Mouse (Mus musculus) liver, embryonic 14.5 days (tissue): ENCODE results near the gene Tyrobp. TPM values are rescaled to one million over a fixed set of nuclear protein-coding genes. Genes with fewer than 3 reads are reported as not detected.
A peak's percentile ranks its signal among the peaks of the same experiment; 100 is the strongest.

Experiments used
- ATAC-seq: fragments of 200-750 bp; cut with Nextera tagmentation; 2 replicates; pipeline ENCODE4 v1.8.0; 2017; ENCODE audit warnings: moderate number of reproducible peaks, mild to moderate bottlenecking, moderate library complexity; ENCODE audit not compliant: insufficient read depth
- DNase-seq, 3 experiments: peaks; one replicate each; pipeline ENCODE4 v3.0.0-alpha.2; 2012 to 2013; ENCODE audit warnings: low read depth in 3 of 3, low spot score in 3 of 3
- H3K27ac ChIP-seq: fragments of 300-500 bp; sonication (generic); 2 replicates; pipeline ENCODE4 v1.5.1; 2014; ENCODE audit warnings: moderate library complexity, mild to moderate bottlenecking, control low read depth, inconsistent platforms
- H3K27me3 ChIP-seq: fragments of 300-500 bp; sonication (generic); 2 replicates; pipeline ENCODE4 v1.6.1; 2014; ENCODE audit warnings: mild to moderate bottlenecking, low read length, moderate library complexity; ENCODE audit not compliant: control insufficient read depth, insufficient read depth
- H3K36me3 ChIP-seq: fragments of 300-500 bp; sonication (generic); replicated peaks from 2 replicates; pipeline ENCODE4 v1.6.1; 2014; ENCODE audit warnings: low read depth; ENCODE audit not compliant: control insufficient read depth, insufficient read depth
- H3K4me1 ChIP-seq, 2 experiments: fragments of 200-500 bp in 1 of 2; fragments of 300-500 bp in 1 of 2; sonication (generic) in 1 of 2; replicated peaks; 2 replicates each; pipeline ENCODE4 v1.6.1; 2012 to 2014; ENCODE audit warnings: antibody characterized with exemption in 1 of 2, inconsistent platforms in 1 of 2, low read length in 1 of 2; ENCODE audit not compliant: control insufficient read depth in 2 of 2, insufficient read depth in 2 of 2
- H3K4me2 ChIP-seq: fragments of 300-500 bp; sonication (generic); 2 replicates; pipeline ENCODE4 v1.6.1; 2014; ENCODE audit warnings: low read depth, mild to moderate bottlenecking, control low read depth, moderate library complexity
- H3K4me3 ChIP-seq, 2 experiments: fragments of 200-500 bp in 1 of 2; fragments of 300-500 bp in 1 of 2; sonication (generic) in 1 of 2; 2 replicates each; pipeline ENCODE4 v1.5.1; 2012 to 2014; ENCODE audit warnings: low read depth in 2 of 2, low read length in 2 of 2, mild to moderate bottlenecking in 2 of 2, control low read depth in 1 of 2, inconsistent platforms in 1 of 2, moderate library complexity in 1 of 2; ENCODE audit not compliant: insufficient read depth in 1 of 2
- H3K9ac ChIP-seq: fragments of 300-500 bp; sonication (generic); replicated peaks from 2 replicates; pipeline ENCODE4 v1.6.1; 2014; ENCODE audit warnings: mild to moderate bottlenecking, control low read depth, moderate library complexity
- H3K9me3 ChIP-seq: fragments of 300-500 bp; sonication (generic); 2 replicates; pipeline ENCODE4 v1.6.1; 2016; ENCODE audit warnings: low read length, mixed read lengths; ENCODE audit not compliant: control insufficient read depth
- CTCF ChIP-seq: IDR thresholded peaks from 2 replicates; pipeline ENCODE4 v1.5.1; 2016; ENCODE audit warnings: antibody characterized with exemption, low read depth, control low read depth
- EP300 ChIP-seq: IDR thresholded peaks from 2 replicates; pipeline ENCODE4 v1.6.1; 2016; ENCODE audit warnings: antibody characterized with exemption, low read depth
- WGBS: fragments of 180-500 bp; shearing (Covaris S2); extraction: QIAGEN DNeasy Blood & Tissue Kit; methylation state at CpG from one replicate; pipeline ENCODE4 v1.1.7; 2014; ENCODE audit not compliant: insufficient replicate concordance; 5-methylcytosine and 5-hydroxymethylcytosine counted together
- polyA plus RNA-seq, 2 experiments: library from polyadenylated mRNA; depleted of rRNA in 1 of 2; stranded (reverse) in 1 of 2; unstranded in 1 of 2; fragments of >200 nt; fragmentation: Nextera tagmentation in 1 of 2; extraction: Ambion mirVana in 1 of 2; gene quantifications; 2 replicates each; pipeline versions ENCODE4 v1.2.1 to v1.2.3; 2012 to 2014

Tyrobp gene
- polyA plus RNA-seq, 2 experiments, result 78.3 to 113 TPM

- Histone ChIP-seq H3K27ac (no peak overlapping the region), H3K9me3 (no peaks in the 10 kb centered on the region), H3K27me3 (peaks cover 10% of the 10 kb centered on the region), H3K4me2 (no peak overlapping the region), H3K9ac (no peak overlapping the region), H3K4me1 (no peaks in the 10 kb centered on the region; a peak in 1 of 4 replicates), H3K4me3 (no peak overlapping the region), H3K36me3 (no peaks in the 10 kb centered on the region)
- WGBS, result 52% methylated on average over 13 of the region's 13 CpGs
- ATAC-seq (no peak), DNase-seq (no peak)
- TF ChIP-seq EP300 (no peak), CTCF (no peak)
These were observed 26.2 kb downstream of the Tyrobp start for GRCm38 (mm10) chr7:30439734-30440133.

GRCm38 (mm10) chr7:30440697-30441096, 27.1 kb downstream of the Tyrobp start:
- no peak for TF ChIP-seq EP300
- TF ChIP-seq CTCF, result peak; percentile 86
- H3K4me1 ChIP-seq, result no peaks in the 10 kb centered on the region; a peak in 1 of 4 replicates
- no peaks in the 10 kb centered on the region for H3K9me3 ChIP-seq
- H3K4me2 ChIP-seq, result no peak overlapping the region
- ATAC-seq (no peak), DNase-seq (no peak)
- no peak overlapping the region for H3K4me3 ChIP-seq
- H3K36me3 ChIP-seq, result no peaks in the 10 kb centered on the region
- 25% methylated on average over 4 of the region's 5 CpGs for WGBS
- H3K27me3 ChIP-seq, result peaks cover 20% of the 10 kb centered on the region
- no peak overlapping the region for H3K27ac ChIP-seq
- no peak overlapping the region for H3K9ac ChIP-seq

GRCm38 (mm10) chr7:30443696-30444095, 30.1 kb downstream of the Tyrobp start:
- no peak overlapping the region for H3K4me3 ChIP-seq
- H3K27me3 ChIP-seq, result peaks cover 25% of the 10 kb centered on the region
- ATAC-seq (no peak), DNase-seq (no peak)
- H3K36me3 ChIP-seq, result no peaks in the 10 kb centered on the region
- no peaks in the 10 kb centered on the region for H3K9me3 ChIP-seq
- no peak overlapping the region; the same call in 1 of the 2 replicates for H3K4me2 ChIP-seq
- no peak for TF ChIP-seq CTCF
- no peak for TF ChIP-seq EP300
- 19% methylated on average over 9 of the region's 9 CpGs for WGBS
- H3K9ac ChIP-seq, result no peak overlapping the region
- no peak overlapping the region for H3K27ac ChIP-seq
- no peaks in the 10 kb centered on the region; a peak in 1 of 4 replicates for H3K4me1 ChIP-seq

DNA sequence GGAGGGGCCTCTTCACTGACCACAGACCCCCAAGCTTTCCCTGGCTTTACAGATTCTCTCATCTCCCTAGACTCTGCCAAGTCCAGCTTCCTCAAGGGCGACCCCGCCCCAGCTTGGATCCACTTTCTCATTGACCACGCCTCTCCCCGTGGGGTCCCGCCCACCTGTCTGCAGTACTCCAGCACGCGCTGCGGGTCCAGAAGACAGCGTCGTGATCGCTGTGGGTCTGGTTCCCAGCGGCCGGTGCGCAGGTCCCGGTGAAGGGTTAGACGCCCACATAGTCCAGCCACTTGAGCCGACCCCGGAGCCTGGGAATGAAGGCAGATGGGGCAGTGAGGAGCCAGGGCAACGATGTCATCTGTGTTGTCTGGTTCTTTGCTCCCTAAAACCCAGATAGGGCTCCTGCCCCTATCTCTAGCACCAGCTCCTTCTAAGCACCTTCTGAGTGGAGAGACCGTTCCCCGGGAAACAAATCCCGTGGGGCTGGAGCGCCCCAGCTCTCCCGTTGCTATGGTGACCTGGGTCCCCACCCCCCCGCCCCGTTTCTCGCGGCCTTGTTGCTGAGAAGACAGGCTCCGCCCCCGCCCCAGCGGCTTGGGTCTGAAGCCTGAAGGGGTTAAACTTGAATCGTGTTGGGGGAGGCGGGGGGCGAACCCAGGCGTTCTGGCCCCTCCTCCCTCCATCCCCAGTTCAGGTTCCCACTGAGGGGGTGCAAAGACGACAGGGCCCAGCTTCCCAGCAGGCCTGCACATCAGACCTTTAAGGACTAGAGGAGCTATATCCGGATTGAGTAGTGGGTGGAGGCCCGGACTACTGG, 30.8 kb downstream of the Tyrobp start:
- Histone ChIP-seq H3K4me3 (peak overlapping the region; percentile 24 to 58; a peak in 3 of 4 replicates), H3K36me3 (no peaks in the 10 kb centered on the region), H3K9me3 (no peaks in the 10 kb centered on the region), H3K27me3 (peaks cover 25% of the 10 kb centered on the region), H3K4me1 (no peaks in the 10 kb centered on the region; a peak in 1 of 4 replicates), H3K27ac (no peak overlapping the region), H3K9ac (no peak overlapping the region), H3K4me2 (peak overlapping the region; percentile 59)
- no peak for TF ChIP-seq CTCF
- 2% methylated on average over 38 of the region's 38 CpGs for WGBS
- DNase-seq (no peak), ATAC-seq (no peak)

GRCm38 (mm10) chr7:30444971-30445751, 31.6 kb downstream of the Tyrobp start, which contains the start of gene Aplp1:
TSS of gene Aplp1 (minus strand) at chr7:30445535.
- Histone ChIP-seq H3K27me3 (peaks cover 25% of the 10 kb centered on the region), H3K9me3 (no peaks in the 10 kb centered on the region), H3K4me2 (peak within 1 kb of the TSS; percentile 59), H3K27ac (no peak within 1 kb of the TSS), H3K4me3 (peak within 1 kb of the TSS; percentile 31 to 58), H3K9ac (no peak within 1 kb of the TSS; the same call in 1 of the 2 replicates), H3K36me3 (no peaks in the 10 kb centered on the region), H3K4me1 (no peaks in the 10 kb centered on the region; a peak in 1 of 4 replicates)
- 1% methylated on average over 65 of the region's 72 CpGs for WGBS
- ATAC-seq (peak; percentile 55), DNase-seq (no peak)
- TF ChIP-seq EP300 (no peak), CTCF (no peak)
